Mouse (Mus musculus) urinary bladder, postnatal 14 days (tissue): Measurements from ENCODE around the gene Tmem50b.

Source experiments
- DNase-seq: peaks from one replicate; pipeline ENCODE4 v3.0.0; 2021; ENCODE audit warnings: low spot score

The Tmem50b gene

GRCm38 (mm10) chr16:91565292-91565951, 32.2 kb downstream of the Tmem50b start:
- DNase-seq = no peak

DNA sequence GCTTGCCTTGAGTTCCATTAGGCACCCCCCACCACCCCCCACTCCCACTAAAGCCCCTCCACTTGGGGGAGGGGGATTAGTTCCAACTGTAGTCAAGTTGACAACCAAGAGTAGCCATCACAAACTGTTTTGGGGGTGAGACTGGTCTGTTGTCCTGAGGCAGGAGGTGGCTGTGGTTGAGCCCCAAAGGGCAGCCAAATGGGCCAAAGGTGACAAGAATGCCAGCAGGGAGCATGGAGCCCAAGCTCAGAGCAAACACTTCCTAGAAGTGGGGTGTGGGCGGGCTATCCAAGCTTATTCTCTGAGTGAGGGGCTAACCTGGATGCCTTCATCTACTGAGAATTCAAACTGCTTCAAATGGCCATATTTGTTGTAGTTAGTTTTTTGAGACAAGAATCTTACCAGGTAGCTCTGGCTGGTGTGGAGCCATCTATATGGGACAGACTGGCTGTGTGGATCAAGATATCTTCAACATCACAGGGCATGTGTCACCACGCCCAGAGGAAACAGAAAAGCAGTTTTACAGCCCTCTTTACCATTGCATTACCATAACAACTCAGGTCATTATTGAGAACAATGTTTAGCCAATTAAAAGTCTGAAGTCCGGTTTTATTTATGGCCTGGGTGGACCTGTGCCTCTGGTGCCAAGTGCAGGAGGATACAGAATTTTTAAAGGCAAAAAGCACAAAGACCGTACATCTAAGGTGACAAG, 32.9 kb downstream of the Tmem50b start:
- DNase-seq = no peak

DNA sequence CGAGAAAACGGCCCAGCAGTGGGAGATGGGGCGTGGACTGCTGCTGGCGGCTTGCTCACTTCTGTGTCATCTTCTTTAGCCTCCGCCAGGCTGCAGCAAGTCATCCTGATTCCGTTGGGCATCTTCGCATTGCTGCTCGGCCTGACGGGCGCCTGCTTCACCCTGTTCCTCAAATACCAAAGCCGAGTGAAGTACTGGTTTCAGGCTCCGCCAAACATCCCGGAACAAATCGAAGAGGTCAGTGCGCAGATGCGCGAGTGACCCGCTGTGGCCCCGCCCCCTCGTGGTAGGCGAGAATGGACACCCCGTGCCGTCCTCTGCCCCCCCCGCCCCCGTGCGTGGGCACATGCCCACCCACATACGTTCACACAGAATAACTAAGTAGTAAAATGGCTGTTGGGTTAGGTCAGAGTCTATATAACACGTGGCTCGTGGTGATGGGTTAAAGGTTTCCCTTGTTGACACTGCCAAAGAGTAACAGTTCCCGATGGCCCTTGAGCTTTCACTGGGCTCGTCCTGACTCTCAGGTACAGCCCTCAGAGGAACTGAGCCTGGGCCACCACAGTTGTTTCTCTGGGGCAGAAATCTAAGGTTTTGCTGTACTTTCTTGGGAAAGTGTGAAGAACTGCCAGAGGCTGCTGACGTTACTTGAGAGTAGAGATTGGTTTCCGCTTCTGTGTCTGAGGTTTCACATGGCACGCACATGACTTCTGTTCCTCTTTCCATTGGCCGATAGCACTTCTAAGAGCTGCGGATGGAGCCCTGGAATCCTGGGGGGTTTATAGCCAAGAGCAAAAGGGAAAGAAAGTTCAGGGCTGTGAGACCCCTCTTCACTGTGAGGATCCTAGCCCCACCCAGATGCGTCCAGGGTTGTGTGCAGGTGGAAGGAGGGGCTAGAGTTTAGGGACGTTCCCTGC, 35.8 kb downstream of the Tmem50b start:
- DNase-seq = no peak

- DNase-seq = no peak
Measured at GRCm38 (mm10) chr16:91561099-91561498, 36.5 kb downstream of the Tmem50b start.

DNA sequence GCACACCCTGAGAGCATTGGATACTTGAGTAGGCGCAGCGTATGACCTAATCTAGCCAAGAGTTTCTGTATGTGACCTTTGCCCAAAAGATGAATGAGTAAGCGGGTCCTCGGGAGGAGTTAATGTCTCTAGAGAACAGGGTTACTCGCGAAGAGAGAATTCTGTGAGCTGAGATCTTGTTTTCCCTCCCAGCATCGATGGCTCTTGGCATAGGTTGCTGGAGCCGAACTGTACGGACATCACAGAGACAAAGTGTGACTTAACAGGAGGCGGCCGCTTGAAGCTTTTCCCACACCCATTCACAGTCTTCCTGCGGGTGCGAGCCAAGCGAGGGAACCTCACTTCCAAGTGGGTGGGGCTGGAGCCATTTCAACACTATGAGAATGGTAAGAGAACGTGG, 39.9 kb downstream of the Tmem50b start:
- DNase-seq = peak; percentile 31

GRCm38 (mm10) chr16:91557214-91557613, 40.4 kb downstream of the Tmem50b start:
- DNase-seq = no peak

DNA sequence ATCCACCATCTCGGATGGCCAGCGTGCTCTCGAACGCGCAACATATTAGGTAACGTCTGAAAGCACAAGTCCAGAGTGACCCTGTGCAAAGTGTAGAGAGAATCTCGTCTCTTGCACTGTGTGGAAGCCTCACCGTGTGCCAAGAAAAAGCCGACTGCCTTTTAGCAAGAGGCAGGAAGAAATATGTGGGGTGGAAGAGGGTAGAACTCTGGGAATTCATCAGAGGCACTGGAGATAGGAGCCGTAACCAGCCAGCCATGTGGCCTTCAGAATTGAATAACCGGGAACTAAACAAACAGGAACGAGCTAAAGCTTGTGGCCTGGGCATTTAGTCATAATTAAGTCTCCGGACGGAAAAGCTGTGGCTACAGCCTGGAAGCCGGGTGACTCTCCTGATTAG, 40.9 kb downstream of the Tmem50b start:
- DNase-seq = no peak

- DNase-seq = no peak
Measured at GRCm38 (mm10) chr16:91555017-91555605, 42.5 kb downstream of the Tmem50b start.

DNA sequence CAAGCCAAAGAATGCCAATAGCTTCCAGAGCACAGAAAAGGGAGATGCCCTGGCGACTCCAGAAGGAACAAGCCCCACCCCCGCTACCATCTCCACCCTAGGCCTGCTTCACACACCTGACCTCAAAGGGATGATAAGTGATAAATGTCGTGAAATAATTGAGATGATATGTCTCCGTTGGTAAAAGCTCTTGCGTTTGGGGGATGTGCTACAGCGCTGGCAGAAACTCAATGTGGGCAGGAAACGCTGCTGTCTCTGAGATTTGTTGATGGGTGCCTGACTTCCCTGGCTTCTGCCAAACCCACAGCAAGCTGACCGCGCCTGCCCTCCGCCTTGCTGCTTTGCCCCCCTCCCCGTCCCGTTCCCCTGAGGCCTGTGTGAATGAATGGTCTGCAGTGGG, 44.0 kb downstream of the Tmem50b start:
- no peak for DNase-seq

DNA sequence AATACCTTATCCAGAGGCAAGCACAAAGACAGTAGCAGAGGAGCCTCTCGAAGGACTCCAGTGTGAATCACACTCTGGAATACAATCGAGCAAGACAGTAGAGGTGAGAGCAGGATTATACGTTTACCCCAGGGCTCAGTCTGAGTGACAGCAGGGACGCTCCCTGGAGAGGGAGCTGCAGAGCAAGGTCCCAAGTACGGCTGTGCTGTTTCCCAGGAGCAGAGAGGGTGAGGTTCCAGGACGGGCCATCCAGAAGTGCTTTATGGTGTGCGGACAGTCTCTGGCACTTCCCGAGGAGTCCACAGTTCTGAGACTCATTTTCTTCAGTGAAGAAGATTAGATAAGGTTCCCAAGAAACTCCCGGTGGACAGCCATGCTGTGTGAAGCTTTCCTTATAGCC, 45.5 kb downstream of the Tmem50b start:
- no peak for DNase-seq

GRCm38 (mm10) chr16:91551081-91551524, 46.5 kb downstream of the Tmem50b start:
- DNase-seq = peak; percentile 40

DNA sequence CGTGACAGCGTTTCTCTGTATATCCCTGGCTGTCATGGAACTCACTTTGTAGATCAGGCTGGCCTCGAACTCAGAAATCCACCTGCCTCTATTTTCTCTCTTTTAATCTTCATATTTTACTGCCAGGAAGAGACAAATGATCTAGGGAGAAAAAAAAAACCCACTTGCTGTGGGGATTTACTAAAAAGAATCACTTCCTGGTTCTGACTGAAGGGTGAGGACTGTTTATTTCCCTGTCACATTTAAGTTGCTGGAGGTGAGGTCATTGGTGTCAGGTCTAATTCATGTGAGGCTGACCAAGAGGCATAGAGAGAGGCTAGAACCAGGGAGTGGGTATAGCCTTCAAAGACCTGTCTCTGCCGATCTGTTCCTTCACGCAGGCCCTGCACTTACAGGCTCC, 48.0 kb downstream of the Tmem50b start:
- DNase-seq = no peak

DNA sequence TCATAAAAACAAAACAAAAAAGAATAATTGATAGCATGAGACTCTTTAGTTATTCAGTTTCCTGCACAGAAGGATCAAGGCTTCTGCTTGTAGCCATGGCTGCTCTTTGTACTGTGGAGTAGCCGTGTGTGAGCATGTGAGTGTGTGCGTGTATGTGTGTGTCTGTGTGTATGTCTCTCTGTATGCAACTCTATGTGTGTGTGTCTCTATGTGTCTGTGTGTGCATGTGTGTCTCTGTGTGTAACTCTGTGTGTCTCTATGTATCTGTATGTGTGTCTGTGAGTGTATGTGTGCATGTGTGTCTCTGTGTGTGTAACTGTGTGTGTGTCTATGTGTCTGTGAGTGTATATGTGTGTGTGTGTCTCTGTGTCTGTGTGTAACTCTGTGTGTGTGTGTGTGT, 48.6 kb downstream of the Tmem50b start:
- DNase-seq = no peak

- DNase-seq = no peak
Measured at GRCm38 (mm10) chr16:91548586-91548985, 49.0 kb downstream of the Tmem50b start.

- no peak for DNase-seq
Measured at GRCm38 (mm10) chr16:91547974-91548373, 49.6 kb downstream of the Tmem50b start.

GRCm38 (mm10) chr16:91546836-91547741, 50.5 kb downstream of the Tmem50b start, which contains the start of gene Ifngr2:
Gene Ifngr2 (plus strand): TSS chr16:91547072.
- DNase-seq = peak; percentile 70

GRCm38 (mm10) chr16:91546391-91546835, 51.2 kb downstream of the Tmem50b start:
- no peak for DNase-seq

DNA sequence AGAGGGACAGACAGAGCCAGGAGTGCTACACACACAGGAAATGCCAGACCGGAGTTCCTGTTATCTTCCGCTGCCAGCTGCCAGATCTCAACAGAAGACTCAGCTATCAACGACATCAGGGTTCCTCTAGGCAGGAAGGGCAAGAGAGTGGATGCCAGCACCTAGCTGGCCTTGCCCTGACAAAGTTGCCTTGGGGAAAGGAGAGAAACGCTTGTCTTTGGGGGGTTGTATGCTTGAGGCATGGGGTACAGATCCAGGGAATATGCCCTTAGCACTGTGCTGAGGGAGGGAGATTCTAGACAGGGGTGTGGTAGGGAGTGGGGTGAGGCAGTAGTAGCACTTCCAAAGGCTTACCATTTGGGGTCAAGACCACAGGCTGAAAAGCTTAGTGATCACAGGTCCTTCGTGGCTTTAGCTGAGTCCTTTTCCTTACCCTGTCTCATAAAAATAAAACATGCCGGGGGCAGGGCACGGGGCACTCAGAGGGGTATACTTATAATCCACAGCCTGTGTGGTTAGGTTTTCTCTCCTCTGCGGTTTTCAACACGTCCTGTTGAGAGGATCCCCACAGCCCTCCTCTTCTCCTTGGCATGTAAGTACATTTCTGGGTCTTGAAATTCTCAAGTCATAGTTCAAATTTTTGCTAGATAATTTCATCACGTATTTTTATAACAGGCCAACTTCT, 51.9 kb downstream of the Tmem50b start:
- no peak for DNase-seq

- no peak for DNase-seq
Measured at GRCm38 (mm10) chr16:91543619-91544018, 54.0 kb downstream of the Tmem50b start.

DNA sequence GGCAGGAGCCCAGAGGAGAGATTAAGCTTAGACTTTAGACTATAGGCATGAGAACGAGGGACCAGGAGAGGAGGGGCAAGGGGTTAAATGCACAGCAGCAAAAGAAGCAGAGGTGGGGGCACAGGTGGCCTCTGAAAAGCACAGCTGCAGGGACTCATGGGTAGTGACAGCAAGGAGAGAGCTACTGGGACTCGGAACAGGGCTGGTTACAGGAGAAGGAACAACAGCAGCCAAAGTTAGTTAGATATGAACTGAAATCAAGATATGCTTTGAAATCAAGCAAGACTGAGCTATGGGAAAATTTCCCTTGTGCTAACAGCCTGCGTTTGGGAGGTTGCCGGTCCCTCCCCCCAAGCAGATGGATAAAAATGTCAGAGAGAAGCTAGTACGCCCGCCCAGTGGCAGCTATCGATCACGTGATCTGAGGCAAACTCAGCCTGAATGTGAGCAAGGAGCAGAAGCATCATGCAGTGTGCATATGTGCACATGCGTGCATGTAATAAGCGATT, 56.0 kb downstream of the Tmem50b start:
- no peak for DNase-seq
